Mouse (Mus musculus) ovary, postnatal 36 days (tissue): ENCODE data around the gene Trabd2b.

Experiments
- DNase-seq: peaks from one replicate; pipeline ENCODE4 v3.0.0; 2022; ENCODE audit warnings: low spot score, mixed read lengths

Gene Trabd2b

GRCm38 (mm10) chr4:114542136-114542535 is 135.6 kb downstream of the Trabd2b start:
- no peak for DNase-seq

GRCm38 (mm10) chr4:114545481-114546200 is 139.1 kb downstream of the Trabd2b start:
- no peak for DNase-seq

GRCm38 (mm10) chr4:114547658-114548448 is 141.3 kb downstream of the Trabd2b start:
- DNase-seq, result no peak

- no peak for DNase-seq
These were observed 143.0 kb downstream of the Trabd2b start for GRCm38 (mm10) chr4:114549487-114549886.

- no peak for DNase-seq
These were observed 144.1 kb downstream of the Trabd2b start for GRCm38 (mm10) chr4:114550471-114551156.

- no peak for DNase-seq
These were observed 150.4 kb downstream of the Trabd2b start for GRCm38 (mm10) chr4:114556880-114557279.

GRCm38 (mm10) chr4:114557731-114558130 is 151.2 kb downstream of the Trabd2b start:
- DNase-seq, result no peak

- DNase-seq, result peak; percentile 31
These were observed 152.0 kb downstream of the Trabd2b start for GRCm38 (mm10) chr4:114558487-114558886.

GRCm38 (mm10) chr4:114560638-114561216 is 154.2 kb downstream of the Trabd2b start:
- no peak for DNase-seq

GRCm38 (mm10) chr4:114564131-114564695 is 157.7 kb downstream of the Trabd2b start:
- no peak for DNase-seq

GRCm38 (mm10) chr4:114567594-114567993 is 161.1 kb downstream of the Trabd2b start:
- DNase-seq, result no peak

GRCm38 (mm10) chr4:114568081-114568605 is 161.6 kb downstream of the Trabd2b start:
- no peak for DNase-seq

- no peak for DNase-seq
These were observed 171.8 kb downstream of the Trabd2b start for GRCm38 (mm10) chr4:114578153-114578950.

GRCm38 (mm10) chr4:114583546-114584144 is 177.1 kb downstream of the Trabd2b start:
- no peak for DNase-seq

GRCm38 (mm10) chr4:114584686-114585085 is 178.2 kb downstream of the Trabd2b start:
- DNase-seq, result no peak

- no peak for DNase-seq
These were observed 187.2 kb downstream of the Trabd2b start for GRCm38 (mm10) chr4:114593554-114594215.

- DNase-seq, result no peak
These were observed 188.7 kb downstream of the Trabd2b start for GRCm38 (mm10) chr4:114595188-114595701.

GRCm38 (mm10) chr4:114599121-114599520 is 192.6 kb downstream of the Trabd2b start:
- DNase-seq, result no peak

- DNase-seq, result no peak
These were observed 194.9 kb downstream of the Trabd2b start for GRCm38 (mm10) chr4:114601201-114602009.
